Mouse (Mus musculus): ENCODE data around the gene Socs7.

Gene Socs7

GRCm38 (mm10) chr11:97447979-97448378, 85.6 kb downstream of the Socs7 start:
- DNase-seq: no peak

Measured in cerebellum, postnatal 10 days (tissue).